Mouse (Mus musculus): ENCODE measurements around the gene Fgfr1op. TPM values are rescaled to one million over a fixed set of nuclear protein-coding genes. Genes with fewer than 3 reads are reported as not detected.
A peak's percentile ranks its signal among the peaks of the same experiment; 100 is the strongest.
"Not testable (repeated sequence)": the region's sequence is repeated elsewhere in the genome, so short reads cannot be mapped to it uniquely, and the experiment has no call there.

Fgfr1op gene
- total and polyA plus RNA-seq, 3 experiments: 43.5 to 44.5 TPM; not detected in 1

DNA sequence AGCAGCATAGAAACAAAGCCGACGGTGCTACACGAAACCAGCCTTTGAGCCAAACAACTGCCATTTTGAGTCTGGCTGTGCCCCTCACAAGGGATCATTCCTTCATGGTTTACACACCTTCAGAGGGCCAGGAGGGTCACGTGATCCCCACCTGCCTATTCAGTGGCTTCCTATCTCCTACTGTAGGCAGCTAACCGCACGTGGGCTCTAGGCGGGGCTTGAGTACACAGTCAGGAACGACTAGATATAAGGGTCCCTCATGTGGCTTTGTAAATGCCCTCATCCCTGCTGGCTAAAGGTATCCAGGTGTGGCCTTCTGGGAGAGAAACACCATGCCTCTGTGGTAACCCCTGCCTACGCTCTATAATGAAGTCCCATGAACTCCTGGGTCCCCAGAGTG, 35.7 kb upstream of the Fgfr1op start:
- not testable (repeated sequence) for H3K36me3 ChIP-seq (ENCODE audit: control insufficient read depth in 1 of 2, insufficient read depth in 2 of 2, low read length in 2 of 2); H3K4me3 ChIP-seq (ENCODE audit: control insufficient read depth in 1 of 2, insufficient read depth in 1 of 2, low read depth in 2 of 2, low read length in 2 of 2); H3K27ac ChIP-seq (ENCODE audit: control insufficient read depth, low read depth, low read length); H3K9me3 ChIP-seq (replicated peaks; ENCODE audit: insufficient read depth, low read length); DNase-seq (ENCODE audit: low read depth, low spot score); H3K79me2 ChIP-seq (ENCODE audit: control insufficient read depth, insufficient read depth, low read length, poor library complexity); H3K27me3 ChIP-seq (ENCODE audit: control insufficient read depth in 1 of 2, insufficient read depth in 2 of 2, low read length in 2 of 2); H3K4me1 ChIP-seq (ENCODE audit: control insufficient read depth in 1 of 2, insufficient read depth in 2 of 2, low read length in 2 of 2); H3K9ac ChIP-seq (ENCODE audit: control insufficient read depth, low read depth, low read length, poor library complexity, severe bottlenecking)

DNA sequence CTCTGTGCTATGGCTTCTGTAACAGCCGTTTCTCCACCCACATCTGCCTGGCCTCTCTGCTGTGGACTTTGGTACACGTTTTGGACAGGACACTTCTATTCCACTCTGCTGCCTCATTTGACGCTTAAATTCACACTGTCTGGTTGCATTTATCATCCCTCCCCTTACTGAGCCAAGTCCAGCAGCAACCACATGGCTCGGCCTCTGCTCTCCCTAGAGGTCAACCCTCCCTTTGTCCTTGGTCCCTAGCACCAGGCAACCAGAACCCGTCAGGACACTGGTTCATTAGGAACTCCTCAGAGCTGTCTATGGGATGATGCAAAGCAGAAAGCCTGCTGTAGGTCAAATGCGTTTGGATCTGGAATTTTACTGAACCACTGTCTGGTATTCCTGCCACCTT, 34.5 kb upstream of the Fgfr1op start:
- not testable (repeated sequence) for H3K27me3 ChIP-seq (ENCODE audit: control insufficient read depth in 1 of 2, insufficient read depth in 2 of 2, low read length in 2 of 2); H3K4me1 ChIP-seq (ENCODE audit: control insufficient read depth in 1 of 2, insufficient read depth in 2 of 2, low read length in 2 of 2); H3K9me3 ChIP-seq (replicated peaks; ENCODE audit: insufficient read depth, low read length); DNase-seq (ENCODE audit: low read depth, low spot score); H3K79me2 ChIP-seq (ENCODE audit: control insufficient read depth, insufficient read depth, low read length, poor library complexity); H3K9ac ChIP-seq (ENCODE audit: control insufficient read depth, low read depth, low read length, poor library complexity, severe bottlenecking); H3K36me3 ChIP-seq (ENCODE audit: control insufficient read depth in 1 of 2, insufficient read depth in 2 of 2, low read length in 2 of 2); H3K4me3 ChIP-seq (ENCODE audit: control insufficient read depth in 1 of 2, insufficient read depth in 1 of 2, low read depth in 2 of 2, low read length in 2 of 2); H3K27ac ChIP-seq (ENCODE audit: control insufficient read depth, low read depth, low read length)

DNA sequence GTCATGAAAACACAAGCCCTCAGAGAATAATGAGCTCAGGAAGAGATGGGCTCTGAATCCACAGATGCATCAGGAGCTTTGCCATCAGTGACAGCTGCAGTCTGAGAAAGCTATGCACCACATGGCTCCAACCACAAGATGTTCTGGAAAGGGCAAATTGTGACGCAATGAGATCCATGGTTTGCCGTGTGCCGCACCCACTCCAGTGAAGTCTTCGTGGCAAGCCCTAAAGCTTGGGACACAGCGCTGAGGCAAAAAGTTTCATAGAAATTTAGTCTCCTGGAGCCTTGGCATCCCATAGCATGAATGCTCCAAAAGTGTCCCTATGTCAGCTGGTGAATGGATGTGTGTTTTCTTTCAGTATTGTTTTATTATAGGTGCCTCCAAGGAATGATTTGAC, 27.2 kb upstream of the Fgfr1op start:
- not testable (repeated sequence) for DNase-seq (ENCODE audit: low read depth, low spot score); H3K9me3 ChIP-seq (replicated peaks; ENCODE audit: insufficient read depth, low read length); H3K4me3 ChIP-seq (ENCODE audit: control insufficient read depth in 1 of 2, insufficient read depth in 1 of 2, low read depth in 2 of 2, low read length in 2 of 2); H3K36me3 ChIP-seq (ENCODE audit: control insufficient read depth in 1 of 2, insufficient read depth in 2 of 2, low read length in 2 of 2); H3K79me2 ChIP-seq (ENCODE audit: control insufficient read depth, insufficient read depth, low read length, poor library complexity); H3K27me3 ChIP-seq (ENCODE audit: control insufficient read depth in 1 of 2, insufficient read depth in 2 of 2, low read length in 2 of 2); H3K4me1 ChIP-seq (ENCODE audit: control insufficient read depth in 1 of 2, insufficient read depth in 2 of 2, low read length in 2 of 2); H3K27ac ChIP-seq (ENCODE audit: control insufficient read depth, low read depth, low read length); H3K9ac ChIP-seq (ENCODE audit: control insufficient read depth, low read depth, low read length, poor library complexity, severe bottlenecking)

DNA sequence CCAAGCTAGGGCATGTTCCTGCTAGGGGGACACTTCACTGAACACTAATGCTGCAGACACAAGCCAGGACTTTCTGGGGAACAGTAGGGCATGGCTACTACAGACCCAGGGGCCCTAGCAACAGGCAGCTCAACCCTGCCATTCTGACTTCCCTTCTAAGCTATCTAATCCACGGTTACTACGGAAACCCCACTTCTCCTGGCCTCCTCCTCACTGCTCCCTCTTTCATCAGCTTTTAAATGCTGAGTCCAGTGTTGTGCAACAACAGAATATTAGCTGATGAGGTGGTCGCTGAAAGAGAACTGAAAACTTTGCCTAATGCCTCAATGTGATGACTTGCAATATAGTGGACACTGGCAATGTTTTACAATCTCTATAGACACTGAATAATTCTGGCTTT, 25.1 kb upstream of the Fgfr1op start:
- H3K9ac ChIP-seq (ENCODE audit: control insufficient read depth, low read depth, low read length, poor library complexity, severe bottlenecking): not testable (repeated sequence)
- DNase-seq (ENCODE audit: low read depth, low spot score): peak; percentile 52

DNA sequence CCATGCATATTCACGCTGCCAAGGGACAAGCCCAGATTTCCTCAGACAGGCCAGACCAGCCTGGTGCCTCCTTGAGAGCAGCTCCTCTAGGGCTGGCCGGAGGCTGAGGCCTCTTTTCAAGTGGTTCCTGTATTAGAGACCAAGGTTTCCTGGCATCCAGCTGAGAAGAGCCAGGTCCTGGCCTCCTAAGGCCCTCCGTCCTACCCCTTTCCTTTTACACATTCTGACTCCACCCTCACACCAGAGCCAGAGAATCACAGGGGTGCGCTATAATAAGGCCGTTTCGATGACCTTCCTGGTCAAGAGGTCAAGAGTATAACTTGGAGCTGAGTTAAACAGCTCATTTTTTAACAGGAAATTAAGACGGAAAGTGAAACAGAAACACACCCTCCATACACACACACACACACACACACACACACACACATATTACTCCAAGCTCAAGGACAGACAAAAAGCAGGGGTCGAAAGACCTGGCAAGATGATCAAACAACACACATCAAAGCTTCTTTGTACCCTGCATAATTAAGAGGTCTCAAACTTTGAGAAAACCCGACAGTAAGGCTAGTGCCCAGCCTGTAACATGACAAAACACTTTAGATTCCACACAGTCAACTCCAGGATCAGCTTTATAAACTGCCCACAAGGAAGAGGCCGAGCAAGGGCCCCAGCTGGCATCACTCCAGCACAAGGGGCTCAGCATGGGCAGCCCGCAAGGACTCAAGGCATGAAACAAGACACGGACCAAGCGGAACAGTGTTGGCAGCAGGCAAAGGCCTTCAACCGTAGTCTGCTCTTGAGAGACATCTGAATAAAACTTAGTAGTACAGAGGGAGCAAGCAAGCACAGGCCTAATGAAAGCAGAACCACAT, 21.3 kb upstream of the Fgfr1op start:
- H3K79me2 ChIP-seq (ENCODE audit: control insufficient read depth, insufficient read depth, low read length, poor library complexity); H3K36me3 ChIP-seq (ENCODE audit: control insufficient read depth in 1 of 2, insufficient read depth in 2 of 2, low read length in 2 of 2); H3K27ac ChIP-seq (ENCODE audit: control insufficient read depth, low read depth, low read length); DNase-seq (ENCODE audit: low read depth, low spot score); H3K9ac ChIP-seq (ENCODE audit: control insufficient read depth, low read depth, low read length, poor library complexity, severe bottlenecking); H3K27me3 ChIP-seq (ENCODE audit: control insufficient read depth in 1 of 2, insufficient read depth in 2 of 2, low read length in 2 of 2); H3K4me3 ChIP-seq (ENCODE audit: control insufficient read depth in 1 of 2, insufficient read depth in 1 of 2, low read depth in 2 of 2, low read length in 2 of 2); H3K9me3 ChIP-seq (replicated peaks; ENCODE audit: insufficient read depth, low read length); H3K4me1 ChIP-seq (ENCODE audit: control insufficient read depth in 1 of 2, insufficient read depth in 2 of 2, low read length in 2 of 2): not testable (repeated sequence)

More for the DNA sequence above, 25.1 kb upstream of the Fgfr1op start:
- not testable (repeated sequence) for H3K4me1 ChIP-seq (ENCODE audit: control insufficient read depth in 1 of 2, insufficient read depth in 2 of 2, low read length in 2 of 2); H3K36me3 ChIP-seq (ENCODE audit: control insufficient read depth in 1 of 2, insufficient read depth in 2 of 2, low read length in 2 of 2); H3K27ac ChIP-seq (ENCODE audit: control insufficient read depth, low read depth, low read length); H3K4me3 ChIP-seq (ENCODE audit: control insufficient read depth in 1 of 2, insufficient read depth in 1 of 2, low read depth in 2 of 2, low read length in 2 of 2); H3K79me2 ChIP-seq (ENCODE audit: control insufficient read depth, insufficient read depth, low read length, poor library complexity); H3K27me3 ChIP-seq (ENCODE audit: control insufficient read depth in 1 of 2, insufficient read depth in 2 of 2, low read length in 2 of 2); H3K9me3 ChIP-seq (replicated peaks; ENCODE audit: insufficient read depth, low read length)

DNA sequence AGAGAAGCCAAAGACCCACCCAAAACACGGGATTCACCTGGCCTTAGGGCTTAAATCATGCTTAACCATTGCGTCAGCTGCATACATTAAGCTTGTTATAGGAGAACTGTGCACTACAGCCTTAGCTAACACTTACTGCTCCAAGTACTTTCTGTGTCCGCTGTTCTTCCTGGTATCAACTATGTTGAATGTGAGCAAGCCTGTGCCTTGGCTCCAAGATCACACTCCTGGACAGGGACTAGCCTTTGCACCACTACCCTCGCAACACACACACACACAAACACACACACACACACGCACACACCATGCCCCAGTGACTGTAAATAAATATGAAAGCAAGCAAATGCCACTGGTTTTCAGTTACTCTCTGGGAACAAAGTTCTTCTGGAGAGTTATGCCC, 18.4 kb upstream of the Fgfr1op start:
- H3K4me1 ChIP-seq (ENCODE audit: control insufficient read depth in 1 of 2, insufficient read depth in 2 of 2, low read length in 2 of 2); H3K27me3 ChIP-seq (ENCODE audit: control insufficient read depth in 1 of 2, insufficient read depth in 2 of 2, low read length in 2 of 2); H3K36me3 ChIP-seq (ENCODE audit: control insufficient read depth in 1 of 2, insufficient read depth in 2 of 2, low read length in 2 of 2); H3K79me2 ChIP-seq (ENCODE audit: control insufficient read depth, insufficient read depth, low read length, poor library complexity); H3K27ac ChIP-seq (ENCODE audit: control insufficient read depth, low read depth, low read length); H3K9me3 ChIP-seq (replicated peaks; ENCODE audit: insufficient read depth, low read length): not testable (repeated sequence)
- peak overlapping the region; percentile 72 for H3K9ac ChIP-seq (ENCODE audit: control insufficient read depth, low read depth, low read length, poor library complexity, severe bottlenecking)
- peak; percentile 60 for DNase-seq (ENCODE audit: low read depth, low spot score)
- peak overlapping the region; percentile 70 to 96 for H3K4me3 ChIP-seq (ENCODE audit: control insufficient read depth in 1 of 2, insufficient read depth in 1 of 2, low read depth in 2 of 2, low read length in 2 of 2)
